Mouse (Mus musculus): ENCODE measurements around the gene Mcmbp. TPM values are rescaled to one million over a fixed set of nuclear protein-coding genes. Genes with fewer than 3 reads are reported as not detected.
A peak's percentile ranks its signal among the peaks of the same experiment; 100 is the strongest.

The Mcmbp gene
- polyA plus RNA-seq, 1 experiment from 2014 or later: 84.3 TPM

DNA sequence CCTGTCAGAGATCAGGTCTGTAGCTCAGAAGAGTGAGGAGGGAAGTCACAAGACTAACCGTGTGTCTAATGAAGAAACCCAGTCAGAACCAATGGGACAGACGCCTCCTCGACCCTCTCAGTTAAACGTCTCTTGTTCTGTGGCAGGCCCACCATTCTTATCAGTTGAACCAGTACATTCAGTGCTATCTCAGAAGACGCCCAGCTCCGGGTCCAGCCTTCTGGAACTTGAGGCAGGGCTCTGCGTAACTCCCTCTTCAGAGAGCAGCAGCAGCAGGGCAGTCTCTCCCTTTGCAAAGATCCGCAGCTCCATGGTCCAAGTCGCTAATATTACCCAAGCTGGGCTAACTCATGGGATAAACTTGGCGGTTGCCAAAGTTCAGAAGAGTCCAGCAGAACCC, 45.4 kb downstream of the Mcmbp start:
- Histone ChIP-seq H3K36me3 (replicated peaks) (peaks cover 78% of the 10 kb centered on the region), H3K4me3 (no peak overlapping the region), H3K27me3 (replicated peaks; ENCODE audit: low read depth, poor library complexity, severe bottlenecking) (no peaks in the 10 kb centered on the region), H3K4me1 (no peaks in the 10 kb centered on the region), H3K27ac (replicated peaks) (no peak overlapping the region), H3K9me3 (no peaks in the 10 kb centered on the region)
- no peak for DNase-seq (ENCODE audit: low spot score)
- 90% methylated on average over 10 of the region's 10 CpGs for WGBS

DNA sequence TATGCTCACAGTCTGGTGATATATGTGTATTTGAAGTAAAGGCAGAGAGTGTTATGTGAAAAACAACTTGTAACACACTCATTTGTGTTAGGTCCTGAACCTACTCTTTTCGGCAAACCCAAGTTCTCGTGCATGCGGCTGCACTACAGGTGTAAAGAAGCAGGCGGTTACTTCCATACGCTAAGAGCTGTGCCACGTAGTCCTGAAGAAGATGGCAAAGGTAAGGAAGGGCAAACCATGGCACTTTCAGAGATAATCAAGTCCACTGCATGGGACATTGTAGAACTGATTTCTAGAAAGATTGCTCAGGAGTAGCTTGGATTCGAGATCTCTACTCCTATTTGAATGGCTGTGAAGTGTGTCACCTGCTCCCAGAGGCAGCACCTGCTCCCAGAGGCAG, 48.1 kb downstream of the Mcmbp start:
- WGBS: 93% methylated on average over 7 of the region's 7 CpGs
- H3K27ac ChIP-seq (replicated peaks): no peak overlapping the region
- DNase-seq (ENCODE audit: low spot score): no peak
- H3K27me3 ChIP-seq (replicated peaks; ENCODE audit: low read depth, poor library complexity, severe bottlenecking): no peaks in the 10 kb centered on the region
- H3K4me3 ChIP-seq: no peak overlapping the region
- H3K9me3 ChIP-seq: peaks cover 17% of the 10 kb centered on the region
- H3K4me1 ChIP-seq: no peaks in the 10 kb centered on the region
- peaks cover 69% of the 10 kb centered on the region for H3K36me3 ChIP-seq (replicated peaks)

DNA sequence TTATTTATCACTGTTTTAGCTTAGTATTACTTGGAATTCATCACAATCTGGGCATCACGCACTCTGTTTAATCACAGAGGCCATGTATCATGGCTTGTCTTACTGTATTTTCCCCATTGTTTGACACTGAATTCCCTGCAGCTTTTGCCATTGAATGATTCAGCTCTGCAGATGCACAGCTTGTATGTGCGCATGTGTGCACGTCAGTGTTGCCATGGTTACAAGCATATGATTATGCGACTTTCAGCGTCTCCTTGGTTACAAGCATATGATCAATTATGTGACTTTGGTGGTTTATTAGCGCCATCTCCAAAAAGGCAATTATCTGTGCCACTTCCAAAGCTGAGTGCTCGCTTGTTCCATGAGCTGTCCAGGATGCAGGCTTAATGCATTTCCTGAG, 49.5 kb downstream of the Mcmbp start:
- H3K27me3 ChIP-seq (replicated peaks; ENCODE audit: low read depth, poor library complexity, severe bottlenecking): no peaks in the 10 kb centered on the region
- 78% methylated on average over 7 of the region's 7 CpGs for WGBS
- H3K27ac ChIP-seq (replicated peaks): no peak overlapping the region
- no peak for DNase-seq (ENCODE audit: low spot score)
- peaks cover 72% of the 10 kb centered on the region for H3K36me3 ChIP-seq (replicated peaks)
- H3K9me3 ChIP-seq: peaks cover 31% of the 10 kb centered on the region
- H3K4me3 ChIP-seq: no peak overlapping the region
- no peaks in the 10 kb centered on the region for H3K4me1 ChIP-seq

DNA sequence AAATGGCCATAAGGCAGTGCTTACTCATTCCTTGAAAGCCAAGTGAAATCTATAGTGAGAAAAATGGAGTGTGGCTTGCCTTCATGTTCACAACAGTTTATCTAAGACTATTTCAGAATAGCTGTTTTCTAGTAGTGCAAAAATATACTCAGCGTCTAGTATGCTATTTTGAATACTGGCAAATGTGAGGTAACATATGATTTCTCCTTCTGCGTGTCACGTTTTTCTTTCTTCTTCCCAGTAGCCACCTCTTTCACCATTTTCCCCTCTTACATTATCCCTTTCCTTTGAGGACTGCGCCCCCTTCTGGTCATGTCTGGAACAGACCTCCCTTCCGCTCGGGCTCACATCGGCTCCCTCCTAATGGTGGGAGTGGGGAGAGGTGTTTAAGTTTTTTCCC, 50.2 kb downstream of the Mcmbp start:
- 18% methylated on average over 7 of the region's 7 CpGs for WGBS
- H3K9me3 ChIP-seq: peaks cover 31% of the 10 kb centered on the region
- no peaks in the 10 kb centered on the region for H3K27me3 ChIP-seq (replicated peaks; ENCODE audit: low read depth, poor library complexity, severe bottlenecking)
- peaks cover 72% of the 10 kb centered on the region for H3K36me3 ChIP-seq (replicated peaks)
- H3K4me3 ChIP-seq: peak overlapping the region; percentile 28; the same call in 1 of the 2 replicates
- H3K4me1 ChIP-seq: no peaks in the 10 kb centered on the region
- peak; percentile 83 for DNase-seq (ENCODE audit: low spot score)
- no peak overlapping the region for H3K27ac ChIP-seq (replicated peaks)

DNA sequence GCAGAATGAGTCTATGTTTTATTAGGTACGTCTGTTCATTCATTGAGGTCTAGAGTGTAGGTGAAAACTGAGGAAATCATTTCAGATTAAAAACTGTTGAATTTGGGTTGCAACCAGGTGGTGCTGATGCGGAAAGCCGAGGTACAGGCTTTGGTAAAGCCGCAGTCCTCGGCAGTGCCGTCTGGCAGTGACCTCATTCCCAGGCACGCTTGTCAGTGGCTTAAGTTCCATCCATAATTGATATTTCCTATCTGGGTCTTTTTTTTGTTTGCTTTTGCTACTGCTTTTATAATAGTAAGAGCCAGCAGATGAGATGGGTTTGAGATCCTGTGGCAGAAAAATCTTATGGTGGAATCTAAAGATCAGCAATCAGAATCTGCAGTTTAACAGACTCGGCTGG, 50.9 kb downstream of the Mcmbp start:
- DNase-seq (ENCODE audit: low spot score): no peak
- H3K36me3 ChIP-seq (replicated peaks): peaks cover 72% of the 10 kb centered on the region
- H3K27ac ChIP-seq (replicated peaks): no peak overlapping the region
- no peaks in the 10 kb centered on the region for H3K27me3 ChIP-seq (replicated peaks; ENCODE audit: low read depth, poor library complexity, severe bottlenecking)
- no peaks in the 10 kb centered on the region for H3K4me1 ChIP-seq
- 77% methylated on average over 8 of the region's 8 CpGs for WGBS
- H3K9me3 ChIP-seq: peaks cover 31% of the 10 kb centered on the region
- H3K4me3 ChIP-seq: peak overlapping the region; percentile 30; the same call in 1 of the 2 replicates

DNA sequence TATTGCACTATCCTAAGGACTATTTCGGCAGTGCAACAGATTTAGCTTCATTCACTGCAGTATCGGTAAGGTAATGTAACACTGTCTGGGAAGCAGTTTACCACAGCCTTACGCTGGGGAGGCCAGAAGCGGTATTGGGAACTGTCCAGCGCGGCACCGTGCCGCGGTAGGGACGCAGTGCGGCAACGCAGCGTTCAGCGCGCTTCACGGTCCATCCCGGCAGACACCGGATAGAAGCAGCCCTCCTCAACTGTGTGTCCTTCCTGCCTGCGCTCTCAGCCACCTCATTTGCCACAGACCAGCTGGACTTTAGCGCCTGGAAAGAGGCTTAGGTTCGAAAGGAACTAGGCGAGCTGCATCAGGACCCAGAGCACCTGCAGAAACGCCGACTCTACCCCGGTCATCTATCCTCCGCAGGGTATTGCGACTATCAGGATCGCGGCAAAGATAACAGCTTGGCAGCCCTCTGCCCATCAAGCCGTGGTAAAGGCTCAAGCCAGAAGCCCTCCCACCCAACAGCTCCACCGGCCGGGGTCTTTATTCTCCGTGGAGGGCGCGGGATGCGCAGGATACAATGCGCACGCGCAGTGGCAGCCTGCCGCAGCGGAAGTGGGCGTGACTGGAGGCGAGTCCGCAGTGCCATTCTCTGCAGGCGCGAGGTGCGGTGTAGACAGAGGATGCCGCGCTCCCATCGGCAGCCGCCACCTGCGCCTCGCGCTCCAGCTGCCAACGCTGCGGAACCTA, 52.3 kb downstream of the Mcmbp start:
- Histone ChIP-seq H3K27ac (replicated peaks) (peak overlapping the region; percentile 49), H3K27me3 (replicated peaks; ENCODE audit: low read depth, poor library complexity, severe bottlenecking) (no peaks in the 10 kb centered on the region), H3K4me3 (peak overlapping the region; percentile 59), H3K36me3 (replicated peaks) (peaks cover 70% of the 10 kb centered on the region), H3K4me1 (no peaks in the 10 kb centered on the region), H3K9me3 (peaks cover 31% of the 10 kb centered on the region)
- DNase-seq (ENCODE audit: low spot score): peak; percentile 82
- WGBS: 53% methylated on average over 56 of the region's 56 CpGs

DNA sequence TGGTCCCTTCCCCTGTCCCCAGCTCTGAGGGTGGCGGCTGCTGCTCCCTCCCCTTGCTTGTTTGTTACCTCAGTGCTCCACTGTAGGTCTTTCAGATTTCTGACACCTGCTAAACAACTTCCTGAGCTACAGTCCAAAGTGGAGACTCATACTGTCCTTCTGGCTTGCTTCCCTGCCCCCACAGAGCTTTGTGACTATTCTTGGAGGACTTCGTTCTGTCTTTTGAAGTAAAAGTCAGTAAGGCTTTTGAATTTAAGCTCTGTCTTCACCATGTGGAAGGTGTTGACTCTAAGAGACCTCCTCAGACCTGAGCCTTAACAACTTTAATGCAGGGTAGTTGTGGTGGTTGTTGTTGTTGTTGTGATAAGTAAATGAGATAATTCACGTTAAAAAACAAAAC, 61.7 kb downstream of the Mcmbp start:
- no peaks in the 10 kb centered on the region for H3K27me3 ChIP-seq (replicated peaks; ENCODE audit: low read depth, poor library complexity, severe bottlenecking)
- no peak overlapping the region for H3K4me3 ChIP-seq
- no peak overlapping the region for H3K27ac ChIP-seq (replicated peaks)
- H3K9me3 ChIP-seq: no peaks in the 10 kb centered on the region
- 69% methylated on average over 3 of the region's 3 CpGs for WGBS
- peaks cover 24% of the 10 kb centered on the region for H3K36me3 ChIP-seq (replicated peaks)
- no peaks in the 10 kb centered on the region for H3K4me1 ChIP-seq
- no peak for DNase-seq (ENCODE audit: low spot score)

DNA sequence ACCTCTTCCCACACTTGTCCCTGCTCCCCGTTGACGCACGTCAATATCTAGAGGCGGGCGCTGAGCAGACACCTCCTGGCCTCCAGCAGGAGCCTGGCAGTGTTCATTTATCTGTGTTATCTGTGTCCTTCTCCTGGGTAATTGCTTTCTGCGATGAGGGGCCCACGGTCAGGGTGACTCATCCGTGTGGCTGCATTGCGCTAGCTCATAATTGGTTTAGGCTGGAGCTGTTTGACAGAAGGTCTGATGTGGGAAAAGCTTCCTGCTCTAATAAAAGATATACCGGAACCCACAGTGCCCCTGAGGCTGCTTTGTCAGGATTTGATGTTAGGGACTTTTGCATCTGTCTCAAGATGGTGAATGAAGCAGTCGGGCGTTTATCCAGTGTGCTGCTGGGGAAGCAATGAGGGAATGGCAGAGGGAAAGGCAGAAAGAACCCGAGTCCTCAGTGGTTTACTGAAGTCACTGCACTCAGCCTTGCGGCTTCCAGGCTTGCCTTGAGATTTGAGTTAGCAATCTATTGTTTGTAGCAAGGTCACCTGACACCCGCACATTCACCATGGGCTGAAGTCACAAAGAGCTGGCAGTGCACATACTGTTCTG, 67.8 kb downstream of the Mcmbp start:
- WGBS: 12% methylated on average over 15 of the region's 15 CpGs
- peaks cover 45% of the 10 kb centered on the region for H3K36me3 ChIP-seq (replicated peaks)
- H3K9me3 ChIP-seq: no peaks in the 10 kb centered on the region
- peak overlapping the region; percentile 40; the same call in 1 of the 2 replicates for H3K4me3 ChIP-seq
- no peaks in the 10 kb centered on the region for H3K27me3 ChIP-seq (replicated peaks; ENCODE audit: low read depth, poor library complexity, severe bottlenecking)
- peak overlapping the region; percentile 70 for H3K27ac ChIP-seq (replicated peaks)
- H3K4me1 ChIP-seq: peaks cover 17% of the 10 kb centered on the region
- DNase-seq (ENCODE audit: low spot score): peak; percentile 38

DNA sequence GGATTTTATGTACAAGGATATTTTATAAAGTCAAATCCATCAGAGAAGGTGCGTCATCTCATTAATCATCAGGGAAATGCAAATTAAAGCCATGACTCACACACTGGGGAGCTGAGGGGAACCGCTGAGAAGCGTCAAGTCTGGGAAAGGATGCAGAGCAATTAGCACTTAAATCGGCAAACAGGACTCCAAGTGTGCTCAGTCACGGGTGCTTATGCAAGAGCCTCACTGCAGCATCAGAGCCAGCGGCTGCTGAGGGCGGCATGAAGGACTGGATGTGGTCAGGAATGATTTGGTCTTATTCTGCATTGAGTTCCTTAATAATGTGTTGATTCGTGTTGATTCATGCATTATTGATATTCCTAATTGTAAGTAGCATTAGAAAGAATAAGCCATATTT, 68.3 kb downstream of the Mcmbp start:
- WGBS: 15% methylated on average over 8 of the region's 8 CpGs
- peak overlapping the region; percentile 40; the same call in 1 of the 2 replicates for H3K4me3 ChIP-seq
- H3K27ac ChIP-seq (replicated peaks): peak overlapping the region; percentile 70
- H3K27me3 ChIP-seq (replicated peaks; ENCODE audit: low read depth, poor library complexity, severe bottlenecking): no peaks in the 10 kb centered on the region
- no peak for DNase-seq (ENCODE audit: low spot score)
- H3K4me1 ChIP-seq: peaks cover 17% of the 10 kb centered on the region
- no peaks in the 10 kb centered on the region for H3K9me3 ChIP-seq
- H3K36me3 ChIP-seq (replicated peaks): peaks cover 41% of the 10 kb centered on the region

DNA sequence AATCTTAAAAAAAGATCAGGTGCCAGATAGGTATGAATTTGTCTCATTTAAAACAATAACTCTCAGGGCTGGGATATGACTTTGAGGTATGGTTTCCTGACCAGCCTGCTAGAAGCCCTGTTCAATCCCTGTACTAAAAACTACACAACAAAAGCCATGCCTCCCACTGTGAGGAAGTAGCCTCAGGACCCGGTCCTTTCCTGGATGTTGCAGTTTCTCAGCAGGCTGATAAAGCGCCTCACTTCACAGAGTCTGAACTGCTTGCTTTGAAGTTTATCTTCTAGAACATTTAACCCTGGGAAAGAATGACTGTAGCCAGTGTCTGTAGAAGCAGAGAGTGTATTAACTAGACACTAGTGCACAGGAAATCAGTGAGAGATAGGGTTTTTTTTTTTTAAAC, 71.5 kb downstream of the Mcmbp start:
- Histone ChIP-seq H3K27me3 (replicated peaks; ENCODE audit: low read depth, poor library complexity, severe bottlenecking) (no peaks in the 10 kb centered on the region), H3K4me3 (no peak overlapping the region), H3K27ac (replicated peaks) (no peak overlapping the region), H3K4me1 (peaks cover 17% of the 10 kb centered on the region), H3K9me3 (peaks cover 4% of the 10 kb centered on the region; the same call in 1 of the 2 replicates), H3K36me3 (replicated peaks) (peaks cover 55% of the 10 kb centered on the region)
- DNase-seq (ENCODE audit: low spot score): no peak
- 41% methylated on average over 2 of the region's 2 CpGs for WGBS

DNA sequence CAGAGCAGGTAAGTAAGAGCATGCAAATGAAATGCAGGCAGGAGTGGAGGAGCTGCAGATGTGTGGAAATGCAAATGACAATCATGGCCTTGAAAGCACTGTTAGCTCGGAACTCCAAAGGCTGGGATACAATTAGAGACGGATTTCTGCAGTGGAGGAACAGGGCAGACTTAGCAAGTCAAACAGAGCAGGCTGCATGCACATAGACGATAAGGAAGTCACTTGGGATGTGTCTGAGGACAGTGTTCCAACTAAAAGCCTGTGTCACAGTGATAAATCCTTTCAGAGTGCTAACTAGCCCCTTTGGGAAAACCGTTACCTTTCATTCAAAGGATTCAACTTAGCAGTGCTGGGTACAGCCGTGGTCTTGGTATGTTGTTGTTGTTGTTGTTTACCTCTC, 72.5 kb downstream of the Mcmbp start:
- no peak for DNase-seq (ENCODE audit: low spot score)
- Histone ChIP-seq H3K9me3 (peaks cover 4% of the 10 kb centered on the region; the same call in 1 of the 2 replicates), H3K4me3 (no peak overlapping the region), H3K27ac (replicated peaks) (no peak overlapping the region), H3K27me3 (replicated peaks; ENCODE audit: low read depth, poor library complexity, severe bottlenecking) (no peaks in the 10 kb centered on the region), H3K36me3 (replicated peaks) (peaks cover 56% of the 10 kb centered on the region), H3K4me1 (peaks cover 14% of the 10 kb centered on the region)
- WGBS: 71% methylated on average over 5 of the region's 5 CpGs

DNA sequence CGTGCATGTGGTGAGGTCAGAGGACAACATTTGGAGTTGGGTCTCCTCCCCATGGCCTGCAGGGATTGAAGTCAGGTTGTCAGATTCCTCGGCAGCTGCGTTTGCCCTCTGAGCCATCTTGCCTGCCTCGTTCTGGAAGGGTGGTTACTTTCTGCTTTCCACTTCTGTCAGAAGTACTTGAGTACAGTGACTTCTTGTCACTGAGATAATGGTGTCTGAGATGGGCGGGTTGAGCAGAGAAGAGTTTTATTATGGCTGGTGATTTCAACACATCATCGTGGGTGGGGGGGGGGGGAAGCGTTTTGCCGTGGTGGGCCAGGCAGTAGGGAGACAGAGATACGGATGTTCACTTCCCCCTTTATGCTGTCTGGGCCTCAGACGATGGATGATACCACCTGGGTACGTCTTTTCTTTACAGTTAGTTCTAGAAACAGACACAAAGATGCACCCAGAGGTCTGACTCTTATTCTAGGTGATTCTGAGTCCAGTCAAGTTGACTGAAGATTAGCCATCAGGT, 75.4 kb downstream of the Mcmbp start:
- no peak for DNase-seq (ENCODE audit: low spot score)
- peaks cover 4% of the 10 kb centered on the region; the same call in 1 of the 2 replicates for H3K9me3 ChIP-seq
- WGBS: 94% methylated on average over 11 of the region's 11 CpGs
- peaks cover 48% of the 10 kb centered on the region for H3K36me3 ChIP-seq (replicated peaks)
- no peaks in the 10 kb centered on the region for H3K4me1 ChIP-seq
- no peaks in the 10 kb centered on the region for H3K27me3 ChIP-seq (replicated peaks; ENCODE audit: low read depth, poor library complexity, severe bottlenecking)
- no peak overlapping the region for H3K27ac ChIP-seq (replicated peaks)
- H3K4me3 ChIP-seq: no peak overlapping the region

DNA sequence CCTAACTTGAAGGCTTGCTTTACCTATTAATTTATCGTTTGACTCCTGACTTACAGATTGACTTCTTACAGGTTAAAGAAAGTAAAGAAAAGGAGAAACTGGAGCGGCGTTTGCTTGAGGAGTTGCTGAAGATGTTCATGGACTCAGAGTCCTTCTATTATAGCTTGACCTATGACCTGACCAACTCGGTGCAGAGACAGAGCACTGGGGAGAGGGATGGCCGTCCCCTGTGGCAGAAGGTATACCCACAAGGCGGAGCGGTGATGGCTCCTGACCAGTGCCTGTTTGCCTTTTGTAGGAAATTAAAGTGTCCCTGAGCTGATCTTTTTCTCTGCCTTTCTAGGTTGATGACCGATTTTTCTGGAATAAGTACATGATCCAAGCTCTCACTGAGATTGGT, 76.4 kb downstream of the Mcmbp start:
- Histone ChIP-seq H3K27ac (replicated peaks) (no peak overlapping the region), H3K9me3 (peaks cover 4% of the 10 kb centered on the region; the same call in 1 of the 2 replicates), H3K27me3 (replicated peaks; ENCODE audit: low read depth, poor library complexity, severe bottlenecking) (no peaks in the 10 kb centered on the region), H3K4me3 (no peak overlapping the region), H3K36me3 (replicated peaks) (peaks cover 40% of the 10 kb centered on the region), H3K4me1 (no peaks in the 10 kb centered on the region)
- DNase-seq (ENCODE audit: low spot score): no peak
- WGBS: 86% methylated on average over 8 of the region's 8 CpGs

Data from embryonic facial prominence, embryonic 10.5 days (tissue).